Mouse (Mus musculus): ENCODE results near the gene E130114P18Rik. TPM values are rescaled to one million over a fixed set of nuclear protein-coding genes. Genes with fewer than 3 reads are reported as not detected.

Gene E130114P18Rik
- polyA plus RNA-seq, 1 experiment = 14.9 TPM

DNA sequence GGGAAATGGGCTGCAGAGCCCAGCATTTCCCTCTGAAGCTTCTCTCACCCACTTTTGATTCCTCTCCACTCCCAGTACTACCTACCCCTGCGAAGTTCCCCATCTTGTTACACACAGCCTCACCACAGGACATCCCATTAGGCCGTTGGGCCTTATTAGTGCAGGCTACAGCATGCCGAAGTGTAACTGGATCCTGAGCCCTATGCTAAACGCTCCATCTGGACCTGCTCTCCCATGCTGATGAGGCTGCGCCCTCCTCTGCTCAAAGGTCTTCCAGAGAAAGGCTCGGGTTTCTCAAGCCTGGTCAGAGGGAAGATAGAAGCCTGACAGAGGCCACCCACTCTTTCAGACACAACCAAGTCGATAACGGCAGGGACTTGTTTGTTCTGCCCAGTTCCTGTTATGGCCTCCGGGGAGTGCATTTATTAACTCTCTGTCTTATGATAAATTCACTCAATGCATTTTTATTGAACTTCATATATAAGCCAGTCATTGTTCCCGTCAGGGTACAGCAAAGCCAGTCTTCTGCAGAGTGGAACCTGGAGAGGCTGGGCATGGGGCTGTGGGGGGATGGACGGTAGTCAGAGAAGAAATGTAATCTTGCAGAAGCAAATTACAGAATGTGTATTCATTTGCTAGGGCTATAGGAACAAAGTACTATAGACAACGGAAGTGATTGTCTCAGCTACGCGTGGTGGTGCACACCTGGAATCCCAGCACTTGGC lies 148.8 kb downstream of the E130114P18Rik start:
- H3K27ac ChIP-seq (ENCODE audit: insufficient read depth, low read length) = no peak overlapping the region
- no peaks in the 10 kb centered on the region; the same call in 1 of the 2 replicates for H3K27me3 ChIP-seq (ENCODE audit: control insufficient read depth, insufficient read depth, low read length)
- 44% methylated on average over 14 of the region's 14 CpGs for WGBS
- peak in 1 of 2 experiments; percentile 34 for DNase-seq
- TF ChIP-seq CTCF (IDR thresholded peaks at IDR 0.05; ENCODE audit: borderline replicate concordance, insufficient read depth, low read depth, low read length) (peak; percentile 23; the same call in 1 of the 2 replicates), POLR2A (IDR thresholded peaks at IDR 0.05; ENCODE audit: borderline replicate concordance, insufficient read depth, low read length) (no peak)
- peaks cover 4% of the 10 kb centered on the region for H3K4me1 ChIP-seq (ENCODE audit: control insufficient read depth, insufficient read depth, low read length)
- no peak overlapping the region for H3K4me3 ChIP-seq (replicated peaks; ENCODE audit: insufficient read depth, low read depth, low read length)

GRCm38 (mm10) chr4:97626002-97626720 lies 151.7 kb downstream of the E130114P18Rik start:
- WGBS = 70% methylated on average over 16 of the region's 16 CpGs
- no peak for DNase-seq
- TF ChIP-seq CTCF (IDR thresholded peaks at IDR 0.05; ENCODE audit: borderline replicate concordance, insufficient read depth, low read depth, low read length) (no peak), POLR2A (IDR thresholded peaks at IDR 0.05; ENCODE audit: borderline replicate concordance, insufficient read depth, low read length) (no peak)
- Histone ChIP-seq H3K27ac (ENCODE audit: insufficient read depth, low read length) (no peak overlapping the region), H3K4me3 (replicated peaks; ENCODE audit: insufficient read depth, low read depth, low read length) (no peak overlapping the region), H3K27me3 (ENCODE audit: control insufficient read depth, insufficient read depth, low read length) (no peaks in the 10 kb centered on the region; the same call in 1 of the 2 replicates), H3K4me1 (ENCODE audit: control insufficient read depth, insufficient read depth, low read length) (peaks cover 4% of the 10 kb centered on the region)

DNA sequence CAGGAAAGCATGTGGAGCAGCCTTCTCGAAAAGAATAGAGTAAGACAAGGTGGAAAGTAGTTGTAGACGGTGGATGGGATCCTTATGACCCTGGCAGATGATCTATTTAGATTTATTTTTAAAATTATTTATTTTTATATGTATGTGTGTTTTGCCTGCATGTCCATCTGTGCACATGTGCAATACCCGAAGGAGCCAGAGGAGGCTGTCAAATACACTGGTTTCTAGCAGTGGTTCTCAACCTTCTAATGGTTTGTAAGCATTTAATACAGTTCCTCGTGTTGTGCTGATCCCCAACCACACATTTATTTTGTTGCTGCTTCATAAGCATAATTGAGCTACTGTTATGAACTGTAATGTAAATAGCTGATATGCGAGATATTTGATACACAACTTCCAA lies 154.7 kb downstream of the E130114P18Rik start:
- no peaks in the 10 kb centered on the region for H3K27me3 ChIP-seq (ENCODE audit: control insufficient read depth, insufficient read depth, low read length)
- TF ChIP-seq CTCF (IDR thresholded peaks at IDR 0.05; ENCODE audit: borderline replicate concordance, insufficient read depth, low read depth, low read length) (no peak), POLR2A (IDR thresholded peaks at IDR 0.05; ENCODE audit: borderline replicate concordance, insufficient read depth, low read length) (no peak)
- no peak overlapping the region for H3K27ac ChIP-seq (ENCODE audit: insufficient read depth, low read length)
- WGBS = 80% methylated on average over 5 of the region's 5 CpGs
- DNase-seq = no peak
- no peak overlapping the region for H3K4me3 ChIP-seq (replicated peaks; ENCODE audit: insufficient read depth, low read depth, low read length)
- no peaks in the 10 kb centered on the region; the same call in 1 of the 2 replicates for H3K4me1 ChIP-seq (ENCODE audit: control insufficient read depth, insufficient read depth, low read length)

GRCm38 (mm10) chr4:97621731-97622130 lies 156.1 kb downstream of the E130114P18Rik start:
- Histone ChIP-seq H3K4me3 (replicated peaks; ENCODE audit: insufficient read depth, low read depth, low read length) (no peak overlapping the region), H3K27me3 (ENCODE audit: control insufficient read depth, insufficient read depth, low read length) (no peaks in the 10 kb centered on the region; the same call in 1 of the 2 replicates), H3K27ac (ENCODE audit: insufficient read depth, low read length) (no peak overlapping the region), H3K4me1 (ENCODE audit: control insufficient read depth, insufficient read depth, low read length) (no peaks in the 10 kb centered on the region; the same call in 1 of the 2 replicates)
- WGBS = 78% methylated on average over 4 of the region's 4 CpGs
- no peak for TF ChIP-seq CTCF (IDR thresholded peaks at IDR 0.05; ENCODE audit: borderline replicate concordance, insufficient read depth, low read depth, low read length)
- TF ChIP-seq POLR2A (IDR thresholded peaks at IDR 0.05; ENCODE audit: borderline replicate concordance, insufficient read depth, low read length) = no peak
- no peak for DNase-seq

- no peaks in the 10 kb centered on the region; the same call in 1 of the 2 replicates for H3K4me1 ChIP-seq (ENCODE audit: control insufficient read depth, insufficient read depth, low read length)
- TF ChIP-seq POLR2A (IDR thresholded peaks at IDR 0.05; ENCODE audit: borderline replicate concordance, insufficient read depth, low read length) = no peak
- TF ChIP-seq CTCF (IDR thresholded peaks at IDR 0.05; ENCODE audit: borderline replicate concordance, insufficient read depth, low read depth, low read length) = no peak
- no peak overlapping the region for H3K27ac ChIP-seq (ENCODE audit: insufficient read depth, low read length)
- H3K4me3 ChIP-seq (replicated peaks; ENCODE audit: insufficient read depth, low read depth, low read length) = no peak overlapping the region
- H3K27me3 ChIP-seq (ENCODE audit: control insufficient read depth, insufficient read depth, low read length) = no peaks in the 10 kb centered on the region; the same call in 1 of the 2 replicates
- 50% methylated on average over 1 of the region's 1 CpGs for WGBS
- peak in 1 of 2 experiments; percentile 47 for DNase-seq
Measured at GRCm38 (mm10) chr4:97620409-97620808, 157.5 kb downstream of the E130114P18Rik start.

DNA sequence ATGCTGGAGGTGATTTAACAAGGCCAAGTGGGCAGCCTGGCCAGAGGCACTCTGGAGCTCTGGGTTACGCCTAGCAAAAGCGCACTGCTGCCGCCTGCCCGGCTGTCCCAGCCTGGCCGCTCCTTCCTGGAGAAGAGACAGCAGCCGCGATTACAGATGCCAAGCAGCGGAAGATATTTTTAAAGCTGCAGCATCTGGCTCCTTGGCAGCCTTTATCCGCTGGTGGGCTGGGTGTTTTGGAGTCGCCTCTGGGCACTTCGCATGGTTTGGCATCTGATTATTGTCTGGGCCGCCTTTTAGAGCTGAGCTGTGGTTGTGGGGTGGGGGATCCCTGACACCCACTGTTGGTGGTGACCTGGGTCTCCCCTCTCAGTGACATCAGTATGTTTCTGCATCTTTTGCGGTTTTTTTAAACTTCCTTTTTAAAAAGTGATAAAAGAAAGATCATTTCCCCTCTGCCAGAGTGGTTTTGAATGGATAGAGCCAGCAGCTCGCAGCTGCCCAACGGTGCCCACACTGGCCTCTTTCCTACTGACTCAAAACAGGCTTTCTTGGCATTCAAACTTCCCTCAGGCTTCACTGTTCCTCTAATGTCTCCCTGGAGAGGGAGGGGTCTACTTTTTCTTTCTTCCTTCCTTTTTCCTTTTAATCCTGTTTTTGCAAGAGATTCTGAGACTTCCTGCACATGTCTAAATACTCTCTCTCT lies 159.1 kb downstream of the E130114P18Rik start:
- H3K27me3 ChIP-seq (ENCODE audit: control insufficient read depth, insufficient read depth, low read length) = no peaks in the 10 kb centered on the region; the same call in 1 of the 2 replicates
- TF ChIP-seq POLR2A (IDR thresholded peaks at IDR 0.05; ENCODE audit: borderline replicate concordance, insufficient read depth, low read length) (no peak), CTCF (IDR thresholded peaks at IDR 0.05; ENCODE audit: borderline replicate concordance, insufficient read depth, low read depth, low read length) (no peak)
- no peak overlapping the region for H3K27ac ChIP-seq (ENCODE audit: insufficient read depth, low read length)
- peak; percentile 28 to 50 for DNase-seq
- 43% methylated on average over 15 of the region's 15 CpGs for WGBS
- H3K4me3 ChIP-seq (replicated peaks; ENCODE audit: insufficient read depth, low read depth, low read length) = no peak overlapping the region
- no peaks in the 10 kb centered on the region; the same call in 1 of the 2 replicates for H3K4me1 ChIP-seq (ENCODE audit: control insufficient read depth, insufficient read depth, low read length)

GRCm38 (mm10) chr4:97615031-97615430 lies 162.8 kb downstream of the E130114P18Rik start:
- Histone ChIP-seq H3K4me3 (replicated peaks; ENCODE audit: insufficient read depth, low read depth, low read length) (no peak overlapping the region), H3K27ac (ENCODE audit: insufficient read depth, low read length) (no peak overlapping the region), H3K4me1 (ENCODE audit: control insufficient read depth, insufficient read depth, low read length) (peaks cover 7% of the 10 kb centered on the region; the same call in 1 of the 2 replicates), H3K27me3 (ENCODE audit: control insufficient read depth, insufficient read depth, low read length) (no peaks in the 10 kb centered on the region; the same call in 1 of the 2 replicates)
- no peak for DNase-seq
- no peak for TF ChIP-seq CTCF (IDR thresholded peaks at IDR 0.05; ENCODE audit: borderline replicate concordance, insufficient read depth, low read depth, low read length)
- no peak for TF ChIP-seq POLR2A (IDR thresholded peaks at IDR 0.05; ENCODE audit: borderline replicate concordance, insufficient read depth, low read length)
- 98% methylated on average over 3 of the region's 3 CpGs for WGBS
